Mouse (Mus musculus) neural tube, embryonic 12.5 days (tissue): ENCODE results near the gene Asxl1. TPM values are rescaled to one million over a fixed set of nuclear protein-coding genes. Genes with fewer than 3 reads are reported as not detected.
A peak's percentile ranks its signal among the peaks of the same experiment; 100 is the strongest.

Experiments
- ATAC-seq: fragments of 200-750 bp; cut with Nextera tagmentation; 2 replicates; pipeline ENCODE4 v1.8.0; 2017; ENCODE audit warnings: low read depth, mild to moderate bottlenecking, moderate TSS enrichment, moderate library complexity; ENCODE audit not compliant: low FRiP score
- H3K27ac ChIP-seq: fragments of 300-500 bp; sonication (generic); 2 replicates; pipeline ENCODE4 v1.5.1; 2016
- H3K27me3 ChIP-seq: fragments of 300-500 bp; sonication (generic); replicated peaks from 2 replicates; pipeline ENCODE4 v1.6.1; 2016; ENCODE audit warnings: mild to moderate bottlenecking
- H3K36me3 ChIP-seq: fragments of 300-500 bp; sonication (generic); 2 replicates; pipeline ENCODE4 v1.6.1; 2016; ENCODE audit warnings: mild to moderate bottlenecking
- H3K4me1 ChIP-seq: fragments of 300-500 bp; sonication (generic); 2 replicates; pipeline ENCODE4 v1.6.1; 2016
- H3K4me2 ChIP-seq: fragments of 300-500 bp; sonication (generic); replicated peaks from 2 replicates; pipeline ENCODE4 v1.6.1; 2016; ENCODE audit warnings: mild to moderate bottlenecking
- H3K4me3 ChIP-seq: fragments of 300-500 bp; sonication (generic); 2 replicates; pipeline ENCODE4 v1.5.1; 2016
- H3K9ac ChIP-seq: fragments of 300-500 bp; sonication (generic); 2 replicates; pipeline ENCODE4 v1.6.1; 2016; ENCODE audit warnings: mild to moderate bottlenecking
- H3K9me3 ChIP-seq: fragments of 300-500 bp; sonication (generic); 2 replicates; pipeline ENCODE4 v1.6.1; 2016; ENCODE audit warnings: mild to moderate bottlenecking
- WGBS: fragments of 180-500 bp; shearing (Covaris S2); methylation state at CpG from one replicate; pipeline ENCODE4 v1.1.7; 2016; 5-methylcytosine and 5-hydroxymethylcytosine counted together
- polyA plus RNA-seq: library from polyadenylated mRNA; unstranded; fragments of >200 nt; fragmentation: Nextera tagmentation; extraction: Ambion mirVana; gene quantifications from 2 replicates; pipeline ENCODE4 v1.2.1, GENCODE M21; 2016

Gene Asxl1
- 21.1 and 21.8 TPM in 2 replicates for polyA plus RNA-seq

DNA sequence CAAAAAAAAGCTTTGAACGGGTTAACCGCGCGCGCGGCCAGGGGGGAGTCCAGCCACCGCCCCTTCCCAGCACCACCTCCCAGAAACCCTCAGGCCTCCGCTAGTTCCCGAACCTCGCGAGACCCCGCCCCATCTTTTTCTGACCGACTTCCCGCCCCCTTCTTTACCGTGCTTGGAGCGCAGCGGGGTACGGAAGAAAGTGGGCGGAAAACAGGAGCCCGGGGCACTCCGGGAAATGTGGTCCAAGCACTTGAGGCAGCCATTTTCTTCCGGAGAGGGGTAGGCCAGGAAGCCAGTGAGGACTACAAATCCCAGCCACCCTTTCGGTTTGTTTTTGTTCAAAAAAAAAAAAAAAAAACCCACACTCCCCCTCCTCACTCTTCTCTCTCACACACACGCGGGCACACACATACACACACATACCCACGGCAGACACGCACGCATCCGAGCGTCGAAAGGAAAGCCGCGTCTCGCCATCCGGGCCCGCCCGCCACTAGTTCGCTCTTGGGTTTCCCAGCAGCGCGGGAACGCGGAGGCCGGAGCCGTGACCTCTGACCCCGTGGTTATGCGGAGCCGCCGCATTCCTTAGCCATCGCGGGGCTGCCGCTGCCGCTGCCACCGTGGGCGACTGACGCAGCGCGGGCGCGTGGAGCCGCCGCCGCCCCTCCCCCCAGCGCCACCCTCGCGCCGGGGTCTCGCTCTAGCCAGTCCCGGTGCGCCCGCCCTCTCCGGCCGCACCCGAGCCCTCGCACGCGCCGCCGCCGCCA is at the start of gene Asxl1:
Asxl1 (plus strand) TSS at position 376 of the 767 bp plus-strand sequence.
- no peaks in the 10 kb centered on the region for H3K27me3 ChIP-seq
- H3K9ac ChIP-seq = peak within 1 kb of the TSS; percentile 92
- WGBS = under 1% methylated on average over 77 of the region's 79 CpGs
- H3K9me3 ChIP-seq = no peaks in the 10 kb centered on the region
- peak within 1 kb of the TSS; percentile 92 for H3K4me3 ChIP-seq
- peak; percentile 96 for ATAC-seq
- peaks cover 28% of the 10 kb centered on the region for H3K4me1 ChIP-seq
- H3K36me3 ChIP-seq = no peaks in the 10 kb centered on the region
- peak within 1 kb of the TSS; percentile 68 for H3K4me2 ChIP-seq
- H3K27ac ChIP-seq = peak within 1 kb of the TSS; percentile 94

DNA sequence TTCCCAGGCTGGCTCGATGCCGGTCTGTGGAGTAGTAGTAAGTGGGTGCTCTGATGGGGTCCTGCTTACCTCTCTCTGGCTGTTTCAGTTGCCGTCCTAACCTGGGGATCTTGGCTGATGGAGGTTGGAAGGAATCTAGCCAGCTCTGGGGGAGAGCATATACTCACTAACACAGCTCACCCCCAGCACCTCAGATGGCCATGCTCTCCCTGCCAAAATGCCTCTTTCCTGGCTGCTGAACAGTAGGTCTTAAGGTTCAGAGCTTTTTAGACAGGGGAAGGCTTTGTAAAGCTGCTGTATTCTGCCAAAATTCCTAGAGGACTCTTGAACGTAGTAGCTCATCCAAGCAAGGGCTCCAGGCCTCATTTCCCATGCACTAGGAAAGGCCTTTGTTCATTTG is 47.9 kb upstream of the Asxl1 start:
- Histone ChIP-seq H3K9me3 (no peaks in the 10 kb centered on the region), H3K4me1 (no peaks in the 10 kb centered on the region), H3K36me3 (no peaks in the 10 kb centered on the region), H3K27ac (no peak overlapping the region), H3K9ac (no peak overlapping the region), H3K4me3 (no peak overlapping the region), H3K4me2 (no peak overlapping the region), H3K27me3 (no peaks in the 10 kb centered on the region)
- ATAC-seq = no peak
- WGBS = 87% methylated on average over 4 of the region's 4 CpGs

DNA sequence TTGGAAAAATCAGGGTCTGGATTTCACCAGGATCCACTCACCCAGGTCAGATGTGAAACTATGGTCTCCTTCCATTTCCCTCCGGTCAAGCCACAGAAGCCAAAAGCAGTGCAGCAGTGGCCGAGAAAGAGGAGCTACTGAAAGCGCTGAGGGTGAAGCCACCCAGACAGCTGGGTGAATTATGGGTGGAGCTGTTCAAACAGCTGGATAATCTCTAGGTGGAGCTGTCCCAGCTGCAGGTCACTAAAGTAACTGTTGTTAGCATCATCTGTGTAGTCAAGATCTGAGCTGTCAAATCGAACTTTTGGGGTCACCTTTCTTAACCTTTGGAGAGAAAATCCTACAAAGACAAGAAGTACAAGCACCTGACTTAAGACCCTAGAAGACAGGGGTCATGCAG is 47.2 kb upstream of the Asxl1 start:
- no peak for ATAC-seq
- Histone ChIP-seq H3K36me3 (no peaks in the 10 kb centered on the region), H3K9ac (no peak overlapping the region), H3K9me3 (no peaks in the 10 kb centered on the region), H3K4me1 (no peaks in the 10 kb centered on the region), H3K4me2 (no peak overlapping the region), H3K27ac (no peak overlapping the region), H3K27me3 (no peaks in the 10 kb centered on the region), H3K4me3 (no peak overlapping the region)
- whole genome bisulfite sequencing = 66% methylated on average over 4 of the region's 4 CpGs

DNA sequence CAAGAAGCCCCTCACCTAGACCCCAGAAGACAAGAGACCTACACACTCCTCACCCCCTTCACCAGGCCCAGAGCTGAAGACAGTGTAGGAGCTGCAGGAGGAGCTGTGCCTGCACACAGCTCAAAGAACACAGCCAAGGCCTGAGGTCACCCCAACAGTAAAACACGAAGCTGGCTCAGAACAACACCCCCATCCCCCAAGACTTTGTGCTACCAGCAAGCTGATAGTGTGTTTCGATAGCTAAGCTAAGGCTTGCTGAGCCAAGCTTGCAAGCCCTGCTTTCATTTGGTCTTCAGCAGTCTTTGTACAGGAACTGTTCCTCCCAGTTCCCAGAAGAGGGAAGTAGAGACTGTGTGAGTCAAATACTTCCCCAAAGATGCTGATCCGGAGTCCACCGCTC is 46.8 kb upstream of the Asxl1 start:
- Histone ChIP-seq H3K27me3 (no peaks in the 10 kb centered on the region), H3K36me3 (no peaks in the 10 kb centered on the region), H3K27ac (no peak overlapping the region), H3K9me3 (no peaks in the 10 kb centered on the region), H3K9ac (no peak overlapping the region), H3K4me3 (no peak overlapping the region), H3K4me2 (no peak overlapping the region), H3K4me1 (no peaks in the 10 kb centered on the region)
- 80% methylated on average over 4 of the region's 4 CpGs for WGBS
- ATAC-seq = no peak

DNA sequence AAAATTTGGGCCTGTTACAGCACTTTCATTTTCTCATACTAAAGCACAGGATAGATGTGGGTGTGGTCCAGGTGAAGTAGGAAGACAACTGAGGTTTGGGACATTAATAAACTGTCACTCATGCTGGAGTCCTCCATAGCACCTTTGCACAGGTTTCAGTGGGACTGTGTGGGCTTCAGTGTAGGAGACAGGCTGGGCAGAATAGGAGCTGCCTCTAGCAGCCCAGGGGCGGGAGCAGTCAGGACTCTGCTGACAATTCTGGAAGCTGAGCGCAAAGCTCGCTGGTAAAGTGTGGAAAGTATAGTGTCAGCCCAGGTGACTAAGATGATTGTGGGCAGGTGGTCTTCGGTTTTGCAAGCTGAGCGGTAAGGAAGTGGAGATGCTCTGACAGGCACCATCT is 44.5 kb upstream of the Asxl1 start:
- no peak for ATAC-seq
- H3K9ac ChIP-seq = no peak overlapping the region
- no peak overlapping the region for H3K27ac ChIP-seq
- H3K27me3 ChIP-seq = no peaks in the 10 kb centered on the region
- no peak overlapping the region for H3K4me2 ChIP-seq
- no peaks in the 10 kb centered on the region for H3K36me3 ChIP-seq
- no peaks in the 10 kb centered on the region for H3K4me1 ChIP-seq
- H3K4me3 ChIP-seq = no peak overlapping the region
- no peaks in the 10 kb centered on the region for H3K9me3 ChIP-seq
- WGBS = 92% methylated on average over 5 of the region's 5 CpGs

DNA sequence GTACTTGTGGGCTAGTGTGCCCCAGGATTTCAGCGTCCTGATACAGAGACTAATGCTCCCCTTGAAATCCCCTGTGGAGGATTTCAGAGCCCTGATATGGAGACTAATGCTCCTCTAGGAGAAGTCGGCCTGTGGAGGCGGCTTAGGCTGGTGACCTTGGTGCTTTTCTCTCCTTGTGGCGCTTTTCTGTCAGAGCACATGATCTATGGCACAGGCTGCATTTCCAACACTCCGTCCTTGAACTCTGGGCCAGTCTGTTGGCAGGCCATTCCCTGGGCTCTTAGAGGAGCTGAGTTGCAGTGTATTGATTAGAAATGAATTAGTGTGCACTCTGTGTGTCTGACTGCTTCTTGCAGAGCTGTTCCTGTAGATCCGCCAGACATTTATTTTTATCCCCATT is 40.4 kb upstream of the Asxl1 start:
- H3K9ac ChIP-seq = no peak overlapping the region
- H3K4me3 ChIP-seq = no peak overlapping the region
- H3K4me1 ChIP-seq = no peaks in the 10 kb centered on the region
- no peak overlapping the region for H3K27ac ChIP-seq
- H3K4me2 ChIP-seq = no peak overlapping the region
- no peak for ATAC-seq
- H3K9me3 ChIP-seq = no peaks in the 10 kb centered on the region
- no peaks in the 10 kb centered on the region for H3K36me3 ChIP-seq
- H3K27me3 ChIP-seq = no peaks in the 10 kb centered on the region
- WGBS = 69% methylated on average over 6 of the region's 6 CpGs

DNA sequence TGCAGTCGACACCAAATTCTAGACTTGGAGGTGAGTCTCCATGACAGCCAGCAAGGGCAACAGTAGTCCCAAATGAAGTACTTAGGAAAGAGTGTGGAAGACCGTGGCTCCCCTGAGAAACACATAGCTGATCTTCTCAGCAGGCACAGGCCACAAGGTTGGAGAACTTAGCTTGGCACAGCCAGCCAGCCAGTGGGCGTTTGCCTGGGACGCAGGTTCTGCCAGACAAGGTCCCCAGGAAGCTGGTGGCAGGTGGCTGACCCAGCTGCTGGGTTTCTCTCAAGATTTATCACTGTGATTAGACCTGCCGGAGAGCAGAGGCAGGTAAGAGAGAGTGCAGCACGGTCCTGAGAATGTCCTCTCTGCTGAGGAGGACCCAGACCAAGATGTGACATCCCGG is 37.0 kb upstream of the Asxl1 start:
- no peaks in the 10 kb centered on the region for H3K9me3 ChIP-seq
- 82% methylated on average over 7 of the region's 7 CpGs for WGBS

DNA sequence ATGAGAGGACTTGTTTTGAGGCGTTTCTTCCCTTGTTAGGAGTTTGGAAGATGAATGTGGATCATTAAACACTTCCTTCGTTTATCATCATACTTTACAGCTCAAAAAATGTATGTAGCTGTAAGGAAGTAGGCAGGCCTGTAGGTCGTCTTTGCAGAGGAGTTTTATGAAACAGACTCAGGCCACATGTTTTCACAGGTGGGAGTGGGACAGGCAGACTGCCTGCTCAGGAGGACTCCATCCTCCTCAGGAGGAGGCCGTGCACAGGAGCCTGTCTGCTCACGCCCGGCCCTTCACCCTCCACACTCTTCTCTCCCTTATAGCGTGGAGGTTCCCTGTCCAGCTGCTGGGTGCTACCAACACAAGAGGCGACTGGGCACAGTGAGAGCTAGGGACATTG is 36.5 kb upstream of the Asxl1 start:
- no peaks in the 10 kb centered on the region for H3K4me1 ChIP-seq
- no peak overlapping the region for H3K4me2 ChIP-seq
- no peak overlapping the region for H3K4me3 ChIP-seq
- no peaks in the 10 kb centered on the region for H3K9me3 ChIP-seq
- no peaks in the 10 kb centered on the region for H3K27me3 ChIP-seq
- H3K9ac ChIP-seq = no peak overlapping the region
- no peak overlapping the region for H3K27ac ChIP-seq
- H3K36me3 ChIP-seq = no peaks in the 10 kb centered on the region
- 82% methylated on average over 8 of the region's 8 CpGs for WGBS
- no peak for ATAC-seq

More for the DNA sequence above, 37.0 kb upstream of the Asxl1 start:
- Histone ChIP-seq H3K9ac (no peak overlapping the region), H3K27me3 (no peaks in the 10 kb centered on the region), H3K27ac (no peak overlapping the region), H3K36me3 (no peaks in the 10 kb centered on the region), H3K4me1 (no peaks in the 10 kb centered on the region), H3K4me2 (no peak overlapping the region), H3K4me3 (no peak overlapping the region)
- no peak for ATAC-seq

DNA sequence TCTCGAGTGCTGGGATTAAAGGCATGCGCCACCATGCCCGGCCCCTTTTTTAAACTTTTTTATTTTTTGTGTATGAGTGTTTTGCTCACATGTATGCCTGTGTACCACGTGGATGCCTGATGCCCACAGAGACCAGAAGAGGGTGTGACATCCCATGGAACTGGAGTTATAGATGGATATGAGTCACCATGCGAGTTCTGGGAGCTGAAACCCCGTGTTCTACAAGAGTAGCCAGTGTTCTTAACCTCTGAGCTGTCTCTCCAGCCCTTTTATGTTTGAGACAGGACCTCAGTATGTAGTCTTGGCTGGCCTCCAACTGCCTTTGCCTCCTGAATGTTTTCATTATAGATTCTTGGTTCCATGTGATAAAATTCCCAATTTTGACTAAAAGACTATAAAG is 35.4 kb upstream of the Asxl1 start:
- no peaks in the 10 kb centered on the region for H3K36me3 ChIP-seq
- no peak overlapping the region for H3K4me2 ChIP-seq
- no peak overlapping the region for H3K4me3 ChIP-seq
- H3K27ac ChIP-seq = no peak overlapping the region
- H3K4me1 ChIP-seq = no peaks in the 10 kb centered on the region
- no peaks in the 10 kb centered on the region for H3K9me3 ChIP-seq
- no peaks in the 10 kb centered on the region for H3K27me3 ChIP-seq
- 90% methylated on average over 6 of the region's 6 CpGs for WGBS
- ATAC-seq = no peak
- H3K9ac ChIP-seq = no peak overlapping the region

DNA sequence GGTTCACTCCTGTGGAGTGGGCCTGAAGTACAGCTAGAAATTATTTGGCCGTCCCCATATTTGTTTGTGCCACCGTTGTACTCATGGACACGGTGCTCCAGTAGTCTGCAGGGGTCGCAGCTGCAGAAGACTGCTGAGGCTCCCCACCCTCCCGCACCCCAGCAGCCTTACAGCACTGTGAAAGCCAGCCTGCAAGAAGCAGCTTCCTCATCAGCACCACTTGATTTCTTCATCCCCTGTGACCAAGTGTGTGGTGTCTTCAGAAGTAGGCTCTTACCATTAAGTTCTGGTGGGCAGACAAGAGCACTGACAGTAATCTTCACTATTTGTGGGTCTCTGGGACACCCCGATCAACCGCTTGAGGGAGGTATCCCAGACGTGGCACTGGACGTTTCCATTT is 32.7 kb upstream of the Asxl1 start:
- Histone ChIP-seq H3K4me2 (no peak overlapping the region), H3K9ac (no peak overlapping the region), H3K36me3 (peaks cover 13% of the 10 kb centered on the region), H3K4me3 (no peak overlapping the region), H3K9me3 (no peaks in the 10 kb centered on the region), H3K27me3 (no peaks in the 10 kb centered on the region), H3K4me1 (no peaks in the 10 kb centered on the region), H3K27ac (no peak overlapping the region)
- 90% methylated on average over 9 of the region's 9 CpGs for WGBS
- no peak for ATAC-seq

DNA sequence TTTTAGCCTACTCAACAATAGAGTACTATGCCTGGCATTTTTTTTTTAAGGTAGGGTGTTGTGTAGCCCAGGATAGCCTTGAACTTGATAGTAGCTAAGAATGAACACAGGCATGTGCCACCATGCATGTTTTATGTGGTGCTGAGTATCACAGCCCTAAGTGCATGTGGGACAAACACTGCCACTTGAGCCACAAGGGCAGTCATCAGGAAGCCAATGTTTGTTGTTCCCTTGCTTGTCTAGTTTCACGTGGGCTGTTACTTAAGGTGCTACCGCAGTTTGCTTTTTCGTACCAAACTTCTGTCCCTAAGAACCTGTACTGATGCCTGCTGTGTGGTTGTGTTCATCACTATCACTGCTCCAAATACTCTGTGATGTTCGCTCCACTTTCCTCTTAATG is 27.2 kb upstream of the Asxl1 start:
- Histone ChIP-seq H3K4me1 (no peaks in the 10 kb centered on the region), H3K27ac (no peak overlapping the region), H3K4me2 (no peak overlapping the region), H3K9ac (no peak overlapping the region), H3K9me3 (no peaks in the 10 kb centered on the region), H3K4me3 (no peak overlapping the region), H3K27me3 (no peaks in the 10 kb centered on the region), H3K36me3 (peaks cover 55% of the 10 kb centered on the region)
- no peak for ATAC-seq
- WGBS = 95% methylated on average over 4 of the region's 4 CpGs

DNA sequence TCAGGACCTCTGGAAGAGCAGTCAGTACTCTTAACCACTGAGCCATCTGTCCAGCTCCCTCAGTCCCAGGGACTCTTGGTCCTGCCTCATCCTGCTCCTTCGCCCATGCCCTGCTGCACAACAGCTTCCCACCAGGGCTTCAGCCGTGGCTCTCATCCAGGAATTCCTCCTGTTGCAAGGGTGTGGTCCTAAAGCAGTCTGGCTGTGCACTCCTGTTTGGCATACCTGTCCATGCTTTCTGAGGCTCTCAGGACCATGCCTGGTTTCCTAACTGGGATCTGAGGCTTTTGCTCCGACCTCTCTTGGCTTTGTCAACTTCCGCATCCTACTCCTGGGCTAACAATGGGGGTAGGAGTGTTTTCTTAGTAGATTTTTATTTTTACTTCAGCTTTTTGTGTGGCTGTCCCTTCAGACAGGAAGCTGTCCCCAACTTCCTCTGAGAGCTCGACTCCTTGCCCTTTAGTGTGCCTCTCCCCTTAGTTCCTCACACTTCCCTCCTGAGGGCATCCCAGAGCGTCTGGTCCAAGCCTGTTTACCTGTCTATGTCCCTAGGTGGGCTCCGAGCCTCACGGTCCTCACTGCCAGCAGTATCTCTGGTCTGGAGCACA is 26.5 kb upstream of the Asxl1 start:
- Histone ChIP-seq H3K4me2 (no peak overlapping the region), H3K27me3 (no peaks in the 10 kb centered on the region), H3K27ac (no peak overlapping the region), H3K36me3 (peaks cover 63% of the 10 kb centered on the region), H3K4me1 (no peaks in the 10 kb centered on the region), H3K9me3 (no peaks in the 10 kb centered on the region), H3K9ac (no peak overlapping the region), H3K4me3 (no peak overlapping the region)
- WGBS = 86% methylated on average over 8 of the region's 8 CpGs
- no peak for ATAC-seq
